Mouse (Mus musculus): ENCODE results near the gene Kcnk18.

GRCm38 (mm10) chr19:59173341-59174015 lies 45.5 kb upstream of the Kcnk18 start:
- TF ChIP-seq CTCF (IDR thresholded peaks at IDR 0.05; ENCODE audit: low read depth, low read length) (no peak), POLR2A (IDR thresholded peaks at IDR 0.05; ENCODE audit: extremely low read depth, insufficient read depth, low read length) (no peak)
